Mouse (Mus musculus): ENCODE measurements around the gene Klhdc2. TPM values are rescaled to one million over a fixed set of nuclear protein-coding genes. Genes with fewer than 3 reads are reported as not detected.

Gene Klhdc2
- polyA plus RNA-seq, 1 experiment from 2014 or later = 120 TPM

DNA sequence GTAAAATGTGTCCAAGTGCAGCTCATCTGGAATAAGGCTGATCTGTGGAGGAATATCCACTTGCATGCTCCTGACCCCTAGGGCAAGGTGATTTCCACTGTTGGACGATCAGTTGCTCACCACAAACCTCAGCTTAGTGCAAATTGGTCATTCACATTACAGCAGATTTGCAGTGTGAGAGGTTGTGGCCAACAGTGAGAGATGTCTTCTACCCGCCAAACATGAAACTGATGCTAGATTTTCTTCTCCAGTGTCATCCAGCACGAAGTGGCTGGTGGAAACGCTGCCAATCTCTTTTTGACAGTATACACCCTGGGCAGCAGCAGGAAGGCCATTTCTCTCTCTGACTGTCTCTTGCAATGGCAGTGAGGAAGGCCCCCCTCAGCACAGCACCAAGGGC lies 830 bp upstream of the Klhdc2 start:
- Histone ChIP-seq H3K27ac (ENCODE audit: low read depth) (no peak overlapping the region; the same call in 1 of the 2 replicates), H3K27me3 (replicated peaks; ENCODE audit: control insufficient read depth, insufficient read depth, low read length) (no peaks in the 10 kb centered on the region), H3K36me3 (ENCODE audit: control insufficient read depth, insufficient read depth, low read length) (peaks cover 9% of the 10 kb centered on the region), H3K4me2 (ENCODE audit: low read length) (peak overlapping the region; percentile 77), H3K9me3 (ENCODE audit: control insufficient read depth, low read length) (no peaks in the 10 kb centered on the region), H3K9ac (ENCODE audit: low read length) (peak overlapping the region; percentile 98), H3K4me1 (replicated peaks; ENCODE audit: control insufficient read depth, insufficient read depth, low read length) (peaks cover 23% of the 10 kb centered on the region), H3K4me3 (ENCODE audit: low read depth, low read length) (peak overlapping the region; percentile 100; the same call in 1 of the 2 replicates)
- DNase-seq (ENCODE audit: low spot score) (no peak), ATAC-seq (replicated peaks; ENCODE audit: low FRiP score, low TSS enrichment, low read depth) (no peak)
- 78% methylated on average over 4 of the region's 4 CpGs for WGBS

- no peaks in the 10 kb centered on the region for H3K27me3 ChIP-seq (replicated peaks; ENCODE audit: control insufficient read depth, insufficient read depth, low read length)
- WGBS = 17% methylated on average over 20 of the region's 20 CpGs
- peak overlapping the region; percentile 77 for H3K4me2 ChIP-seq (ENCODE audit: low read length)
- peak overlapping the region; percentile 100 for H3K4me3 ChIP-seq (ENCODE audit: low read depth, low read length)
- no peak for DNase-seq (ENCODE audit: low spot score)
- peak overlapping the region; percentile 98 for H3K9ac ChIP-seq (ENCODE audit: low read length)
- no peaks in the 10 kb centered on the region for H3K9me3 ChIP-seq (ENCODE audit: control insufficient read depth, low read length)
- H3K36me3 ChIP-seq (ENCODE audit: control insufficient read depth, insufficient read depth, low read length) = peaks cover 27% of the 10 kb centered on the region
- H3K4me1 ChIP-seq (replicated peaks; ENCODE audit: control insufficient read depth, insufficient read depth, low read length) = peaks cover 23% of the 10 kb centered on the region
- no peak for ATAC-seq (replicated peaks; ENCODE audit: low FRiP score, low TSS enrichment, low read depth)
- peak overlapping the region; percentile 96 for H3K27ac ChIP-seq (ENCODE audit: low read depth)
These were observed 1.1 kb downstream of the Klhdc2 start for GRCm38 (mm10) chr12:69297411-69298150.

DNA sequence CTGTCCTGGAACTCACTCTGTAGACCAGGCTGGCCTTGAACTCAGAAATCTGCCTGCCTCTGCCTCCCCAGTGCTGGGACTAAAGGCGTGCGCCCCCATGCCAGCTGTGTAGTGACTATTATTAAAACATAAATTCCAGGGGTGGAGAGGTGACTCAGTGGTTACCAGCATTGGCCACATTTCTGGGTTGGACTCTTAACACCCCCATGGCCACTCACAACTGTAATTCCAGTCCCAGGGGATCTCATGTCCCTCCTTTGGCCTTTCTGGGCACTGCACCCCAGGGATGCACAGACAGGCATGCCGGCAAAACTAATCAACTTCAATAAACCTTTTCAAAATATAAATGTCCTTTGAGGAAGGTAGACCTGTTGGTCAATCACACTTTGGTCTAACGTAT lies 1.8 kb downstream of the Klhdc2 start:
- no peaks in the 10 kb centered on the region for H3K27me3 ChIP-seq (replicated peaks; ENCODE audit: control insufficient read depth, insufficient read depth, low read length)
- H3K4me3 ChIP-seq (ENCODE audit: low read depth, low read length) = peak overlapping the region; percentile 100; the same call in 1 of the 2 replicates
- no peak overlapping the region for H3K27ac ChIP-seq (ENCODE audit: low read depth)
- peaks cover 23% of the 10 kb centered on the region for H3K4me1 ChIP-seq (replicated peaks; ENCODE audit: control insufficient read depth, insufficient read depth, low read length)
- no peaks in the 10 kb centered on the region for H3K9me3 ChIP-seq (ENCODE audit: control insufficient read depth, low read length)
- peak overlapping the region; percentile 77 for H3K4me2 ChIP-seq (ENCODE audit: low read length)
- 92% methylated on average over 4 of the region's 4 CpGs for WGBS
- DNase-seq (ENCODE audit: low spot score) = no peak
- peaks cover 33% of the 10 kb centered on the region for H3K36me3 ChIP-seq (ENCODE audit: control insufficient read depth, insufficient read depth, low read length)
- no peak for ATAC-seq (replicated peaks; ENCODE audit: low FRiP score, low TSS enrichment, low read depth)
- no peak overlapping the region for H3K9ac ChIP-seq (ENCODE audit: low read length)

- peaks cover 42% of the 10 kb centered on the region for H3K36me3 ChIP-seq (ENCODE audit: control insufficient read depth, insufficient read depth, low read length)
These were observed 2.8 kb downstream of the Klhdc2 start for GRCm38 (mm10) chr12:69299231-69299630.

GRCm38 (mm10) chr12:69299831-69300230 lies 3.4 kb downstream of the Klhdc2 start:
- no peak for ATAC-seq (replicated peaks; ENCODE audit: low FRiP score, low TSS enrichment, low read depth)
- WGBS = 97% methylated on average over 3 of the region's 3 CpGs
- Histone ChIP-seq H3K36me3 (ENCODE audit: control insufficient read depth, insufficient read depth, low read length) (peaks cover 47% of the 10 kb centered on the region), H3K27ac (ENCODE audit: low read depth) (no peak overlapping the region), H3K27me3 (replicated peaks; ENCODE audit: control insufficient read depth, insufficient read depth, low read length) (no peaks in the 10 kb centered on the region), H3K4me2 (ENCODE audit: low read length) (no peak overlapping the region), H3K4me3 (ENCODE audit: low read depth, low read length) (no peak overlapping the region), H3K4me1 (replicated peaks; ENCODE audit: control insufficient read depth, insufficient read depth, low read length) (peaks cover 23% of the 10 kb centered on the region), H3K9ac (ENCODE audit: low read length) (no peak overlapping the region), H3K9me3 (ENCODE audit: control insufficient read depth, low read length) (no peaks in the 10 kb centered on the region)
- DNase-seq (ENCODE audit: low spot score) = no peak

More at GRCm38 (mm10) chr12:69299231-69299630, 2.8 kb downstream of the Klhdc2 start:
- Histone ChIP-seq H3K9me3 (ENCODE audit: control insufficient read depth, low read length) (no peaks in the 10 kb centered on the region), H3K4me3 (ENCODE audit: low read depth, low read length) (no peak overlapping the region), H3K9ac (ENCODE audit: low read length) (no peak overlapping the region), H3K4me1 (replicated peaks; ENCODE audit: control insufficient read depth, insufficient read depth, low read length) (peaks cover 23% of the 10 kb centered on the region), H3K27me3 (replicated peaks; ENCODE audit: control insufficient read depth, insufficient read depth, low read length) (no peaks in the 10 kb centered on the region), H3K27ac (ENCODE audit: low read depth) (no peak overlapping the region), H3K4me2 (ENCODE audit: low read length) (peak overlapping the region; percentile 13; the same call in 1 of the 2 replicates)
- DNase-seq (ENCODE audit: low spot score) = no peak
- 62% methylated on average over 12 of the region's 12 CpGs for WGBS
- ATAC-seq (replicated peaks; ENCODE audit: low FRiP score, low TSS enrichment, low read depth) = no peak

GRCm38 (mm10) chr12:69300391-69300790 lies 3.9 kb downstream of the Klhdc2 start:
- Histone ChIP-seq H3K4me3 (ENCODE audit: low read depth, low read length) (no peak overlapping the region), H3K9ac (ENCODE audit: low read length) (no peak overlapping the region), H3K4me1 (replicated peaks; ENCODE audit: control insufficient read depth, insufficient read depth, low read length) (peaks cover 23% of the 10 kb centered on the region), H3K36me3 (ENCODE audit: control insufficient read depth, insufficient read depth, low read length) (peaks cover 52% of the 10 kb centered on the region), H3K27me3 (replicated peaks; ENCODE audit: control insufficient read depth, insufficient read depth, low read length) (no peaks in the 10 kb centered on the region), H3K27ac (ENCODE audit: low read depth) (no peak overlapping the region), H3K4me2 (ENCODE audit: low read length) (no peak overlapping the region), H3K9me3 (ENCODE audit: control insufficient read depth, low read length) (no peaks in the 10 kb centered on the region)
- DNase-seq (ENCODE audit: low spot score) = no peak
- no peak for ATAC-seq (replicated peaks; ENCODE audit: low FRiP score, low TSS enrichment, low read depth)
- WGBS = 93% methylated on average over 2 of the region's 2 CpGs

DNA sequence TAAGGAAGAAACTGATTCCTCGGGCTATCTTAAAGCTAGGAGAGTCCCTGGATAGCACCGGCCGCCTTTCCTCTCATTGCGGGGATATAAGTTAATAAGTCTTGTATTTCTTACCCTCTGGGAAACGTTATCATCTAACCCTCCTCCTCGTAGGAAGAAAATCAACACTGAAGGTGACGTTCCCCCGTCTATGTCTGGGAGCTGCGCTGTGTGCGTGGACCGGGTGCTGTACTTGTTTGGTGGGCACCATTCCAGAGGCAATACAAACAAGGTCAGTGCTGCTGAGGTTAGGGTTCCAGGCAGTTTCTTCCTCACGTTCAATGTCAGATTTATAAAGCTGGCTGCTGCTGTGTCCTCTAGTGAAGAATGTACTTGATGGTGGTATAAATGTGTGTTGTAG lies 5.7 kb downstream of the Klhdc2 start:
- Histone ChIP-seq H3K9me3 (ENCODE audit: control insufficient read depth, low read length) (no peaks in the 10 kb centered on the region), H3K4me3 (ENCODE audit: low read depth, low read length) (no peak overlapping the region), H3K27me3 (replicated peaks; ENCODE audit: control insufficient read depth, insufficient read depth, low read length) (no peaks in the 10 kb centered on the region), H3K27ac (ENCODE audit: low read depth) (no peak overlapping the region), H3K4me1 (replicated peaks; ENCODE audit: control insufficient read depth, insufficient read depth, low read length) (peaks cover 18% of the 10 kb centered on the region), H3K36me3 (ENCODE audit: control insufficient read depth, insufficient read depth, low read length) (peaks cover 70% of the 10 kb centered on the region), H3K9ac (ENCODE audit: low read length) (no peak overlapping the region), H3K4me2 (ENCODE audit: low read length) (no peak overlapping the region)
- WGBS = 95% methylated on average over 12 of the region's 12 CpGs
- DNase-seq (ENCODE audit: low spot score) = no peak
- ATAC-seq (replicated peaks; ENCODE audit: low FRiP score, low TSS enrichment, low read depth) = no peak

DNA sequence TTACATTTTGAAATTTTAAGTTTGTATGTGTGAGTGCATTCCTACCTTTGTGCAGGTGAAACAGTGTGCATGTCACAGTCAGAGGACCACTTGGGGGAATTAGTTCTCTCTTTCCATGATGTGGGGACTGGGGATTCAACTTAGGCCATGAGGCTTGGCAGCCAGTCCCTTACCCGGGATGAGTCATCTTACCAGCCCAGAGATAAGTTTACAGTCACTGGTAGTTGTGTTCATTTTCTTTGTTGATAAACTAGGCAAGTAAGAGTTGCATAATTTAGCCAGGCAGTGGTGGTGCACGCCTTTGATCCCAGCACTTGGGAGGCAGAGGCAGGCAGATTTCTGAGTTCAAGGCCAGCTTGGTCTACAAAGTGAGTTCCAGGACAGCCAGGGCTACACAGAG lies 7.6 kb downstream of the Klhdc2 start:
- Histone ChIP-seq H3K4me3 (ENCODE audit: low read depth, low read length) (no peak overlapping the region), H3K27ac (ENCODE audit: low read depth) (no peak overlapping the region), H3K4me2 (ENCODE audit: low read length) (no peak overlapping the region), H3K9ac (ENCODE audit: low read length) (no peak overlapping the region), H3K36me3 (ENCODE audit: control insufficient read depth, insufficient read depth, low read length) (peaks cover 89% of the 10 kb centered on the region), H3K9me3 (ENCODE audit: control insufficient read depth, low read length) (no peaks in the 10 kb centered on the region), H3K4me1 (replicated peaks; ENCODE audit: control insufficient read depth, insufficient read depth, low read length) (peaks cover 3% of the 10 kb centered on the region; the same call in 1 of the 2 replicates), H3K27me3 (replicated peaks; ENCODE audit: control insufficient read depth, insufficient read depth, low read length) (no peaks in the 10 kb centered on the region)
- DNase-seq (ENCODE audit: low spot score) (no peak), ATAC-seq (replicated peaks; ENCODE audit: low FRiP score, low TSS enrichment, low read depth) (no peak)
- 89% methylated on average over 2 of the region's 2 CpGs for whole genome bisulfite sequencing

- Histone ChIP-seq H3K9ac (ENCODE audit: low read length) (no peak overlapping the region), H3K4me2 (ENCODE audit: low read length) (no peak overlapping the region), H3K27ac (ENCODE audit: low read depth) (no peak overlapping the region), H3K27me3 (replicated peaks; ENCODE audit: control insufficient read depth, insufficient read depth, low read length) (no peaks in the 10 kb centered on the region), H3K4me1 (replicated peaks; ENCODE audit: control insufficient read depth, insufficient read depth, low read length) (no peaks in the 10 kb centered on the region), H3K4me3 (ENCODE audit: low read depth, low read length) (no peak overlapping the region), H3K9me3 (ENCODE audit: control insufficient read depth, low read length) (no peaks in the 10 kb centered on the region), H3K36me3 (ENCODE audit: control insufficient read depth, insufficient read depth, low read length) (peaks cover 97% of the 10 kb centered on the region)
- ATAC-seq (replicated peaks; ENCODE audit: low FRiP score, low TSS enrichment, low read depth) (no peak), DNase-seq (ENCODE audit: low spot score) (no peak)
- WGBS = 94% methylated on average over 7 of the region's 7 CpGs
These were observed 9.9 kb downstream of the Klhdc2 start for GRCm38 (mm10) chr12:69306333-69306732.

Measured in intestine, embryonic 14.5 days (tissue).